Mouse (Mus musculus) heart, postnatal 0 days (tissue): ENCODE measurements at regions not wholly inside any gene's neighbourhood (a gene's known extent, or its start where the extent isn't known, plus 50 kb on each side); places are given as distances from the start of the nearest gene placed in this dataset.

ENCODE experiments used
- ATAC-seq: fragments of 200-750 bp; cut with Nextera tagmentation; 2 replicates; pipeline ENCODE4 v1.8.0; 2017; ENCODE audit warnings: low read depth, moderate number of reproducible peaks, moderate library complexity; ENCODE audit not compliant: insufficient read depth
- DNase-seq: peaks from one replicate; pipeline ENCODE4 v3.0.0-alpha.2; 2016; ENCODE audit warnings: low spot score
- H3K27ac ChIP-seq: fragments of 300-500 bp; sonication (generic); 2 replicates; pipeline ENCODE4 v1.5.1; 2014; ENCODE audit warnings: low read depth, mild to moderate bottlenecking
- H3K27me3 ChIP-seq: fragments of 300-500 bp; sonication (generic); 2 replicates; pipeline ENCODE4 v1.6.1; 2014; ENCODE audit warnings: low read length, mixed read lengths; ENCODE audit not compliant: control insufficient read depth, insufficient read depth
- H3K36me3 ChIP-seq: fragments of 300-500 bp; sonication (generic); replicated peaks from 2 replicates; pipeline ENCODE4 v1.6.1; 2014; ENCODE audit warnings: low read length, mixed read lengths; ENCODE audit not compliant: control insufficient read depth, insufficient read depth
- H3K4me1 ChIP-seq: fragments of 300-500 bp; sonication (generic); 2 replicates; pipeline ENCODE4 v1.6.1; 2014; ENCODE audit warnings: antibody characterized with exemption; ENCODE audit not compliant: control insufficient read depth, insufficient read depth
- H3K4me2 ChIP-seq: fragments of 300-500 bp; sonication (generic); 2 replicates; pipeline ENCODE4 v1.6.1; 2014; ENCODE audit warnings: low read depth, mild to moderate bottlenecking, low read length, moderate library complexity
- H3K4me3 ChIP-seq: fragments of 300-500 bp; sonication (generic); 2 replicates; pipeline ENCODE4 v1.5.1; 2014; ENCODE audit warnings: low read depth, low read length
- H3K9ac ChIP-seq: fragments of 300-500 bp; sonication (generic); replicated peaks from 2 replicates; pipeline ENCODE4 v1.6.1; 2014; ENCODE audit warnings: low read depth, low read length, mixed read lengths
- H3K9me3 ChIP-seq: fragments of 300-500 bp; sonication (generic); replicated peaks from 2 replicates; pipeline ENCODE4 v1.6.1; 2016; ENCODE audit warnings: low read length; ENCODE audit not compliant: control insufficient read depth
- CTCF ChIP-seq: IDR thresholded peaks from 2 replicates; pipeline ENCODE4 v1.5.1; 2016; ENCODE audit warnings: antibody characterized with exemption, control low read depth, low read depth
- EP300 ChIP-seq: IDR thresholded peaks from 2 replicates; pipeline ENCODE4 v1.6.1; 2016; ENCODE audit warnings: antibody characterized with exemption, low read depth
- WGBS: fragments of 180-500 bp; shearing (Covaris S2); extraction: QIAGEN DNeasy Blood & Tissue Kit; methylation state at CpG from one replicate; pipeline ENCODE4 v1.1.7; 2014; 5-methylcytosine and 5-hydroxymethylcytosine counted together

GRCm38 (mm10) chr19:14968283-14968682 lies 370.4 kb upstream of the Tle4 start:
- Histone ChIP-seq H3K9me3 (no peaks in the 10 kb centered on the region), H3K27ac (no peak overlapping the region), H3K4me3 (no peak overlapping the region), H3K9ac (no peak overlapping the region), H3K4me2 (no peak overlapping the region), H3K4me1 (no peaks in the 10 kb centered on the region), H3K36me3 (no peaks in the 10 kb centered on the region), H3K27me3 (no peaks in the 10 kb centered on the region)
- ATAC-seq (no peak), DNase-seq (no peak)
- TF ChIP-seq CTCF (no peak), EP300 (no peak)
- 78% methylated on average over 3 of the region's 3 CpGs for WGBS

GRCm38 (mm10) chr19:14957727-14958126 lies 359.9 kb upstream of the Tle4 start:
- TF ChIP-seq EP300 (no peak), CTCF (no peak)
- Histone ChIP-seq H3K4me1 (no peaks in the 10 kb centered on the region), H3K27ac (no peak overlapping the region), H3K36me3 (no peaks in the 10 kb centered on the region), H3K9ac (no peak overlapping the region), H3K4me2 (no peak overlapping the region), H3K27me3 (no peaks in the 10 kb centered on the region), H3K9me3 (no peaks in the 10 kb centered on the region), H3K4me3 (no peak overlapping the region)
- no peak for DNase-seq
- 88% methylated on average over 19 of the region's 19 CpGs for WGBS
- ATAC-seq = no peak

- TF ChIP-seq EP300 = no peak
- TF ChIP-seq CTCF = no peak
- Histone ChIP-seq H3K27ac (no peak overlapping the region), H3K9ac (no peak overlapping the region), H3K4me3 (no peak overlapping the region), H3K27me3 (no peaks in the 10 kb centered on the region), H3K36me3 (no peaks in the 10 kb centered on the region), H3K9me3 (no peaks in the 10 kb centered on the region), H3K4me2 (no peak overlapping the region), H3K4me1 (no peaks in the 10 kb centered on the region)
- DNase-seq (no peak), ATAC-seq (no peak)
- 61% methylated on average over 10 of the region's 10 CpGs for WGBS
Observed at GRCm38 (mm10) chr19:14957154-14957553, 359.3 kb upstream of the Tle4 start.

- WGBS = 11% methylated on average over 3 of the region's 3 CpGs
- Histone ChIP-seq H3K36me3 (no peaks in the 10 kb centered on the region), H3K4me1 (no peaks in the 10 kb centered on the region), H3K4me3 (no peak overlapping the region), H3K27me3 (no peaks in the 10 kb centered on the region), H3K27ac (no peak overlapping the region), H3K9me3 (no peaks in the 10 kb centered on the region), H3K9ac (no peak overlapping the region), H3K4me2 (no peak overlapping the region)
- ATAC-seq = no peak
- TF ChIP-seq CTCF (no peak), EP300 (no peak)
- DNase-seq = no peak
Observed at GRCm38 (mm10) chr19:14956392-14956791, 358.5 kb upstream of the Tle4 start.

DNA sequence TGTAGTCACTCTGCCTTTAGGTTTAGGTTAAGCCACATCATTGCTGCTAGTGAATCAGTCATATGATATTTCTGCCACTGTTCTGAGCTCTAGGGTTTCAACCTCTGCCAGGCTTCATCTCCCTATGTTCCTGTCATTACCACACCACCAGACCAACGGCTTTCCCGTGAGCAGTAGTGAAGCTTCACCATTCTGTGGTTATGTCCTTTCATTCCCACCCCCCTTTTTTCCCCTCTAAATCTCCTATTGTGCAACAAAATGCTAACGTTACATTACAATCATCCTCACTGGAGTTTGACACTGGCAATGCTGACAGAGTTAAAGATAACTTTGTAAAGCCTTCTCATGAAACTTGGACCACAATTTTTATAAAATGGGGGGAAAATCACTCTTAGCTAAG lies 358.1 kb upstream of the Tle4 start:
- no peaks in the 10 kb centered on the region for H3K4me1 ChIP-seq
- H3K27me3 ChIP-seq = no peaks in the 10 kb centered on the region
- 44% methylated on average over 3 of the region's 3 CpGs for WGBS
- H3K27ac ChIP-seq = no peak overlapping the region
- TF ChIP-seq CTCF (no peak), EP300 (no peak)
- ATAC-seq (no peak), DNase-seq (no peak)
- H3K36me3 ChIP-seq = no peaks in the 10 kb centered on the region
- no peak overlapping the region for H3K4me2 ChIP-seq
- no peaks in the 10 kb centered on the region for H3K9me3 ChIP-seq
- no peak overlapping the region for H3K9ac ChIP-seq
- H3K4me3 ChIP-seq = no peak overlapping the region

DNA sequence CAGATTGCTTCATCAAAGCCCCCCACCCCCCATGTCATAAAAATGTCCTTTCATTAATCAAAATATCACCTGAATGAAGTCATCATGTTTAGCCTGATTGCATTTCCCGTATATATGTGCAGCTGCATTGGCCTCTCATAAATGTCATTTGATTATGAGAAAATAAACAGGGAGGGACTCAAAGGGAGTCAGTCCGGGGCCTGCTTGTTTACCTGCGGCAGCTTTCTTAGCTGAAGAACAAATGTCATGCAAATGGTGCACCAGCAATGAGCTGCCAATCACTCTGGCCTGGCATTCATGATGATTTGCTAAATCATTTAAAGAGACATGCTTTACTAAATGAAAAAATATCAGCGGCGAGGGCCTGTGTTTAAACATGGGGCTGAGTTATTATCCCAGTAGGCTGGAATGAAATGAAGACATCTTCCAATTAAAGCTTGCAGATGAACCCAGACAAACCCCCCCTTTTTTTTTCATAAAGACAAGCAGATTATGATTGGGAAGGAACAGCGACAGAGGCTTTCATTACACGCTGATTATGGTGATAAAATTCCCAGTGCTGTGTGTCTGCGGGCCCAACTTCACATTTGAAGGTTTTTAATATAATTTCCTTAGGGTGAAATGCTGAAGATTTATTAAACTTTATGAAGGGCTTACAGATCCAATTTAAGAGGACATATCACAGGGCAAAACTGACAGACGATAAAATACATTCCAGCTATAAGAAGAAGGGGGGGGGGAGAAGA lies 342.5 kb upstream of the Tle4 start:
- Histone ChIP-seq H3K36me3 (no peaks in the 10 kb centered on the region), H3K9me3 (no peaks in the 10 kb centered on the region), H3K4me1 (no peaks in the 10 kb centered on the region), H3K4me3 (no peak overlapping the region), H3K27ac (no peak overlapping the region), H3K4me2 (no peak overlapping the region), H3K9ac (no peak overlapping the region), H3K27me3 (no peaks in the 10 kb centered on the region)
- 73% methylated on average over 9 of the region's 9 CpGs for WGBS
- no peak for ATAC-seq
- TF ChIP-seq CTCF (no peak), EP300 (no peak)
- no peak for DNase-seq
